17 mouse cellular contexts compared by ENCODE assay signal in genomic region chr10:111433502-111433901, GRCm38 (mm10).
"Had no signal": no experiment of that assay in that cellular context is flagged by ENCODE, and none has a peak within 500 bp of the region (broad histone marks: within the 10 kb centered on the region; RNA-seq: fewer than 3 reads in every experiment).

No protein-coding gene starts in this region.

- H3K27me3 ChIP-seq: lung, embryonic 15.5 days; megakaryocyte, embryonic 14.5 days; midbrain, embryonic 13.5 days; midbrain, embryonic 15.5 days; neural tube, embryonic 12.5 days; stomach, embryonic 15.5 days had no signal

- H3K9me3 ChIP-seq: lung, embryonic 15.5 days; midbrain, embryonic 13.5 days; midbrain, embryonic 15.5 days; neural tube, embryonic 12.5 days; stomach, embryonic 15.5 days had no signal

- H3K36me3 ChIP-seq: lung, embryonic 15.5 days; midbrain, embryonic 13.5 days; midbrain, embryonic 15.5 days; neural tube, embryonic 12.5 days; stomach, embryonic 15.5 days had no signal

- ATAC-seq: lung, postnatal 0 days; midbrain, embryonic 13.5 days; midbrain, embryonic 15.5 days had no signal

- H3K9ac ChIP-seq: lung, embryonic 15.5 days; midbrain, embryonic 13.5 days; midbrain, embryonic 15.5 days; neural tube, embryonic 12.5 days; stomach, embryonic 15.5 days had no signal

- H3K27ac ChIP-seq: lung, embryonic 15.5 days; macrophage; midbrain, embryonic 13.5 days; midbrain, embryonic 15.5 days; neural tube, embryonic 12.5 days; stomach, embryonic 15.5 days; stomach, postnatal 0 days had no signal

- DNase-seq: lung, adult 2 months; lung, postnatal 14 days; lung, postnatal 36 days; right cerebral cortex, postnatal 14 days; thymus, adult 2 months; thymus, postnatal 25 days; thymus, postnatal 4 days had no signal

- H3K4me1 ChIP-seq: lung, embryonic 15.5 days; midbrain, embryonic 13.5 days; midbrain, embryonic 15.5 days; neural tube, embryonic 12.5 days; stomach, embryonic 15.5 days had no signal

- H3K4me2 ChIP-seq: lung, embryonic 15.5 days; midbrain, embryonic 11.5 days; midbrain, embryonic 13.5 days; midbrain, embryonic 15.5 days; neural tube, embryonic 12.5 days; stomach, embryonic 15.5 days had no signal

- H3K4me3 ChIP-seq: lung, embryonic 15.5 days; megakaryocyte, embryonic 14.5 days; midbrain, embryonic 13.5 days; midbrain, embryonic 15.5 days; neural tube, embryonic 12.5 days; stomach, embryonic 15.5 days had no signal
